In the genomic region with DNA sequence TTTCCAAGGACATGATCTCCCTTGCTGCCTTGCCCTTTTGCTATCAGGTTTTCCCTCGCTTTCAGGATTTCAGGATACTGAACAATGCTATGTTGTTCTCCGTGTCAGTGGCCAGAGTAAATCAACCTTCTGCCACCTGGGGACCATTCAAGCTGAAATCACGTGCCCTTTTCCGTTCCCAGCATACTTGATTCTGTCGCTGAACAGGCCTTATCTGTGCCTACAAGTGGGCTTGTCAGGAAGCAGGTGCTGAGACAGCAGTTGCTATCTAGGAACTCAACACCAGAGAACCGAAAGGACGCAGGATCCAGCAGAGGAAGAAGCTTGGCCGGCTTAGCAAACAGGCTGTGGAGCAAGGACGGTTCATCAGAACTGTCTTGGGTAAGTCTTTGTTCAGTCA, we compare ENCODE assay signal across 18 mouse cellular contexts. TPM values are rescaled to one million over a fixed set of nuclear protein-coding genes. Genes with fewer than 3 reads are reported as not detected.
DNase-seq lines count a peak whose midpoint lies in the region; ATAC-seq and TF ChIP-seq lines count a peak whose summit lies in the region.
"Had no signal": no experiment of that assay in that cellular context is flagged by ENCODE, and none has a peak within 500 bp of the region (broad histone marks: within the 10 kb centered on the region; RNA-seq: fewer than 3 reads in every experiment).

A gene (plus strand): TSS at position 194 of the 400 bp plus-strand sequence.

- intact Hi-C loops in left cerebral cortex, adult 2 months (cut with DNase I), result loop anchor here (10.0 kb wide), 1 partner anchor 258 kb away; no protein-coding TSS in a partner anchor

- no peak for TF ChIP-seq CTCF in heart, postnatal 0 days (IDR thresholded peaks at IDR 0.05; ENCODE audit: low read depth)
- no peak for TF ChIP-seq CTCF in liver, postnatal 0 days (IDR thresholded peaks at IDR 0.05; ENCODE audit: low read depth)
- TF ChIP-seq CTCF in left cerebral cortex, adult 2 months (IDR thresholded peaks at IDR 0.05), result no peak

- no peak for TF ChIP-seq EP300 in heart, postnatal 0 days (IDR thresholded peaks at IDR 0.05; ENCODE audit: low read depth)
- TF ChIP-seq EP300 in liver, postnatal 0 days (IDR thresholded peaks at IDR 0.05; ENCODE audit: low read depth), result no peak

- no peaks in the 10 kb centered on the region for H3K27me3 ChIP-seq in liver, embryonic 11.5 days (replicated peaks; ENCODE audit: control insufficient read depth, insufficient read depth, low read length)
- H3K27me3 ChIP-seq in heart, postnatal 0 days (ENCODE audit: control insufficient read depth, insufficient read depth, low read length), result no peaks in the 10 kb centered on the region
- H3K27me3 ChIP-seq in liver, postnatal 0 days (ENCODE audit: insufficient read depth, low read length), result no peaks in the 10 kb centered on the region
- H3K27me3 ChIP-seq: hindbrain, embryonic 15.5 days; intestine, embryonic 15.5 days; limb, embryonic 12.5 days; midbrain, embryonic 12.5 days had no signal

- WGBS in liver, embryonic 11.5 days, result 47% methylated on average over 9 of the region's 9 CpGs
- 27% methylated on average over 9 of the region's 9 CpGs for WGBS in heart, postnatal 0 days
- 21% methylated on average over 9 of the region's 9 CpGs for WGBS in liver, postnatal 0 days (ENCODE audit: insufficient replicate concordance)

- no peaks in the 10 kb centered on the region for H3K9me3 ChIP-seq in liver, embryonic 11.5 days (ENCODE audit: control insufficient read depth, low read length)
- H3K9me3 ChIP-seq in heart, postnatal 0 days (replicated peaks; ENCODE audit: control insufficient read depth, low read length), result no peaks in the 10 kb centered on the region
- H3K9me3 ChIP-seq in liver, postnatal 0 days (ENCODE audit: low read length), result no peaks in the 10 kb centered on the region
- H3K9me3 ChIP-seq: hindbrain, embryonic 15.5 days; intestine, embryonic 15.5 days; limb, embryonic 12.5 days; midbrain, embryonic 12.5 days had no signal

- no peak within 1 kb of the TSS for H3K9ac ChIP-seq in liver, embryonic 11.5 days (ENCODE audit: low read depth, low read length)
- H3K9ac ChIP-seq in heart, postnatal 0 days (replicated peaks; ENCODE audit: low read depth, low read length), result no peak within 1 kb of the TSS
- H3K9ac ChIP-seq in liver, postnatal 0 days (replicated peaks), result no peak within 1 kb of the TSS
- H3K9ac ChIP-seq: hindbrain, embryonic 15.5 days; intestine, embryonic 15.5 days; limb, embryonic 12.5 days; midbrain, embryonic 12.5 days had no signal

- H3K4me3 ChIP-seq in liver, embryonic 11.5 days (ENCODE audit: low read depth, low read length), result 0 out of 2 replicates have a peak within 1 kb of the TSS, but pooled peaks have one; percentile 15
- no peak within 1 kb of the TSS for H3K4me3 ChIP-seq in heart, postnatal 0 days (ENCODE audit: low read depth, low read length)
- H3K4me3 ChIP-seq in liver, postnatal 0 days (ENCODE audit: low read depth, low read length), result no peak within 1 kb of the TSS
- no peak within 1 kb of the TSS for H3K4me3 ChIP-seq in left cerebral cortex, adult 2 months
- H3K4me3 ChIP-seq: hindbrain, embryonic 15.5 days; intestine, embryonic 15.5 days; limb, embryonic 12.5 days; midbrain, embryonic 12.5 days had no signal

- H3K27ac ChIP-seq in liver, embryonic 11.5 days (ENCODE audit: low read depth, low read length), result no peak within 1 kb of the TSS
- no peak within 1 kb of the TSS for H3K27ac ChIP-seq in heart, postnatal 0 days (ENCODE audit: low read depth)
- no peak within 1 kb of the TSS for H3K27ac ChIP-seq in liver, postnatal 0 days (ENCODE audit: low read depth)
- H3K27ac ChIP-seq in left cerebral cortex, adult 2 months, result no peak within 1 kb of the TSS
- H3K27ac ChIP-seq: hindbrain, embryonic 15.5 days; intestine, embryonic 15.5 days; limb, embryonic 12.5 days; midbrain, embryonic 12.5 days had no signal

- H3K36me3 ChIP-seq in liver, embryonic 11.5 days (ENCODE audit: control insufficient read depth, insufficient read depth, low read length), result no peaks in the 10 kb centered on the region
- H3K36me3 ChIP-seq in heart, postnatal 0 days (replicated peaks; ENCODE audit: control insufficient read depth, insufficient read depth, low read length), result no peaks in the 10 kb centered on the region
- no peaks in the 10 kb centered on the region for H3K36me3 ChIP-seq in liver, postnatal 0 days (replicated peaks; ENCODE audit: insufficient read depth, low read length)
- H3K36me3 ChIP-seq: hindbrain, embryonic 15.5 days; intestine, embryonic 15.5 days; limb, embryonic 12.5 days; midbrain, embryonic 12.5 days had no signal

- H3K4me1 ChIP-seq in liver, embryonic 11.5 days (replicated peaks; ENCODE audit: control insufficient read depth, insufficient read depth, low read length), result no peaks in the 10 kb centered on the region
- H3K4me1 ChIP-seq in heart, postnatal 0 days (ENCODE audit: control insufficient read depth, insufficient read depth), result no peaks in the 10 kb centered on the region
- H3K4me1 ChIP-seq in liver, postnatal 0 days (ENCODE audit: insufficient read depth), result no peaks in the 10 kb centered on the region
- H3K4me1 ChIP-seq: hindbrain, embryonic 15.5 days; intestine, embryonic 15.5 days; limb, embryonic 12.5 days; midbrain, embryonic 12.5 days had no signal

- H3K4me2 ChIP-seq in liver, embryonic 11.5 days, result peak within 1 kb of the TSS; percentile 50
- H3K4me2 ChIP-seq in heart, postnatal 0 days (ENCODE audit: low read depth, low read length), result peak within 1 kb of the TSS; percentile 44; the same call in 1 of the 2 replicates
- 0 out of 2 replicates have a peak within 1 kb of the TSS, but pooled peaks have one; percentile 4 for H3K4me2 ChIP-seq in liver, postnatal 0 days (ENCODE audit: low read depth, low read length)
- H3K4me2 ChIP-seq: hindbrain, embryonic 15.5 days; intestine, embryonic 15.5 days; limb, embryonic 12.5 days; midbrain, embryonic 12.5 days had no signal

- DNase-seq in adrenal gland, adult 2 months, result peak; percentile 1
- no peak for DNase-seq in adrenal gland, adult 8-10 months
- no peak for DNase-seq in liver, embryonic 11.5 days (ENCODE audit: low spot score)
- no peak for DNase-seq in liver
- peak; percentile 52 for DNase-seq in heart, postnatal 0 days (ENCODE audit: low spot score)
- DNase-seq in liver, postnatal 0 days, result no peak
- no peak for DNase-seq in left cerebral cortex, adult 8-10 months (ENCODE audit: low spot score in 2 of 2)
- DNase-seq in left cerebral cortex, adult 2 months (ENCODE audit: extremely low spot score in 1 of 2, low spot score in 2 of 2), result no peak
- DNase-seq: lung, adult 2 months had no signal

- no peak; the same call in 1 of the 2 replicates for ATAC-seq in liver, embryonic 11.5 days (replicated peaks; ENCODE audit: low FRiP score)
- peak; percentile 88 for ATAC-seq in heart, postnatal 0 days (ENCODE audit: insufficient read depth, low read depth)
- ATAC-seq in liver, postnatal 0 days, result no peak
- ATAC-seq: intestine, embryonic 15.5 days had no signal

RNA-seq across cellular contexts. Expression of the gene that starts here (rescaled TPM):
- total RNA-seq in adrenal gland, adult 2 months (2021), result under 1 TPM in 1 of 2 experiments, not detected in 1; 0.31 TPM
- polyA plus RNA-seq in adrenal gland, adult 2 months (2012; rRNA removed), result not detected in 2 replicates
- under 1 TPM in 1 of 4 experiments, not detected in 3; 0.52 TPM for total RNA-seq in adrenal gland, adult 8-10 months (2022)
- polyA plus RNA-seq in liver, embryonic 11.5 days (2014; fragmentation: Nextera tagmentation; extraction: Ambion mirVana), result 0.23 TPM in 1 of 2 replicates, not detected in the other
- total RNA-seq in heart, postnatal 0 days (2014; rRNA removed; ENCODE audit: low replicate concordance), result not detected in 2 replicates
- 0.75 and 1.3 TPM in 2 replicates for polyA plus RNA-seq in heart, postnatal 0 days (2015; fragmentation: Nextera tagmentation; extraction: Ambion mirVana)
- 0.19 and 0.21 TPM in 2 replicates for polyA plus RNA-seq in liver, postnatal 0 days (2015; fragmentation: Nextera tagmentation; extraction: Ambion mirVana)
- not detected for total RNA-seq in left cerebral cortex, adult 8-10 months (2022)
- total RNA-seq in left cerebral cortex, adult 2 months (2021), result not detected
- total RNA-seq: gastrocnemius, adult 8-10 months; monocyte, adult 5-6 weeks had no signal
- polyA plus RNA-seq: forebrain, embryonic 11.5 days; limb, embryonic 12.5 days; lung, adult 2 months; midbrain, embryonic 12.5 days; neural tube, embryonic 11.5 days; small intestine, adult 2 months had no signal

Comparison
In these comparisons a context has a peak if more than half of its experiments do, and no peak if none do; other contexts are left out.
1. Peak in DNase-seq in adrenal gland, adult 2 months; RNA of the gene not detected or under 1 TPM.